Mouse (Mus musculus) erythroblast, embryonic 14.5 days (primary cell): Measurements from ENCODE around the gene Atad5.

ENCODE experiments used
- GATA1 ChIP-seq: IDR thresholded peaks from 2 replicates; pipeline ENCODE4 v1.6.1; 2012; ENCODE audit warnings: low read length, inconsistent platforms, mixed read lengths
- TAL1 ChIP-seq: IDR thresholded peaks from 3 replicates; pipeline ENCODE4 v1.6.1; 2012; ENCODE audit warnings: low read length, inconsistent platforms, mixed read lengths

GRCm38 (mm10) chr11:80056141-80056540, 33.1 kb upstream of the Atad5 start:
- TF ChIP-seq GATA1 (no peak), TAL1 (no peak)
